Mouse (Mus musculus) urinary bladder, postnatal 10 days (tissue): Measurements from ENCODE around the gene Dio1.

Source experiments
- DNase-seq: peaks from one replicate; pipeline ENCODE4 v3.0.0; 2022; ENCODE audit warnings: low spot score

Dio1 gene

GRCm38 (mm10) chr4:107300902-107301555 is 5.9 kb downstream of the Dio1 start:
- no peak for DNase-seq

- no peak for DNase-seq
Observed at GRCm38 (mm10) chr4:107300371-107300770, 6.6 kb downstream of the Dio1 start.

GRCm38 (mm10) chr4:107299779-107300340 is 7.1 kb downstream of the Dio1 start:
- no peak for DNase-seq

- no peak for DNase-seq
Observed at GRCm38 (mm10) chr4:107298071-107298606, 8.8 kb downstream of the Dio1 start.

- no peak for DNase-seq
Observed at GRCm38 (mm10) chr4:107292273-107292662, 14.7 kb downstream of the Dio1 start.

- DNase-seq: no peak
Observed at GRCm38 (mm10) chr4:107291611-107292272, 15.2 kb downstream of the Dio1 start.

- no peak for DNase-seq
Observed at GRCm38 (mm10) chr4:107287517-107287916, 19.5 kb downstream of the Dio1 start.

GRCm38 (mm10) chr4:107286386-107286785 is 20.6 kb downstream of the Dio1 start:
- DNase-seq: no peak

GRCm38 (mm10) chr4:107285446-107286200 is 21.3 kb downstream of the Dio1 start:
- no peak for DNase-seq

- no peak for DNase-seq
Observed at GRCm38 (mm10) chr4:107280843-107281475, 26.0 kb downstream of the Dio1 start.

- no peak for DNase-seq
Observed at GRCm38 (mm10) chr4:107278188-107278707, 28.7 kb downstream of the Dio1 start.

- DNase-seq: no peak
Observed at GRCm38 (mm10) chr4:107274511-107274910, 32.5 kb downstream of the Dio1 start.

GRCm38 (mm10) chr4:107273683-107274082 is 33.3 kb downstream of the Dio1 start:
- DNase-seq: no peak

- DNase-seq: no peak
Observed at GRCm38 (mm10) chr4:107260001-107260400, 47.0 kb downstream of the Dio1 start.

- no peak for DNase-seq
Observed at GRCm38 (mm10) chr4:107254414-107254813, 52.6 kb downstream of the Dio1 start.

GRCm38 (mm10) chr4:107253125-107254091 is 53.6 kb downstream of the Dio1 start, which contains the start of the genes Lrrc42 and Hspb11:
Gene Lrrc42, minus strand, starts transcription at chr4:107253532.
Gene Hspb11, plus strand, starts transcription at chr4:107253593.
- DNase-seq: peak; percentile 86

- DNase-seq: no peak
Observed at GRCm38 (mm10) chr4:107252522-107252921, 54.4 kb downstream of the Dio1 start.

GRCm38 (mm10) chr4:107250494-107250893 is 56.5 kb downstream of the Dio1 start:
- no peak for DNase-seq

- DNase-seq: no peak
Observed at GRCm38 (mm10) chr4:107249471-107249870, 57.5 kb downstream of the Dio1 start.

GRCm38 (mm10) chr4:107248061-107248460 is 58.9 kb downstream of the Dio1 start:
- DNase-seq: no peak
